Comparison of ENCODE assay signal across 10 mouse cellular contexts in the genomic region with DNA sequence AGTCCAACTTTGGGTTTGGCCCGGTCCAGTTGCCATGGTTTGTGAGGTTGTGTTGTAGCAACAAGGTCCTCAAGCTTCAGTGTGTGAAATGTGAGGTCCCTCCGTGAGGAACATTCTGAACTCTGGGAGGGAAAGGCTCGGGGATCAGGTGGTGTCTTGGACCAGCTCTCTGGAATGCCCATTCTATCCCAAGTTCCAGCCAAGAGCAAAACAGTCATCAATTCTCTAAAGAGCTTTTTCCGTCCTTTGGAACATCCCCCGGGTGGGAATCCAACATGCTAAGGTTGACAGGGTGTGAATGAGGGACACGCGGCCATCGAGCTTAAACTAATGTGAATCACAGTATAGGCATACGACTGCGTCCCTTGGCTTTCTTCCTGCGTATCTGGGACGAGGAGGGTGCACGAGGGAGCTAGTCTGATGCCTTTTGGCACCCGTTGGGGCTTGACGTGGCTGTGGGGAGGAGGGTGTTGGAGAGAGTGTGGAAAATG.
DNase-seq lines count a peak whose midpoint lies in the region.
"Had no signal": no experiment of that assay in that cellular context is flagged by ENCODE, and none has a peak within 500 bp of the region (broad histone marks: within the 10 kb centered on the region; RNA-seq: fewer than 3 reads in every experiment).

No protein-coding gene starts in this region.

- peak; percentile 25 for DNase-seq in left cerebral cortex, postnatal 4 days
- DNase-seq in left cerebral cortex, postnatal 36 days (ENCODE audit: low spot score in 2 of 2) = no peak
- DNase-seq in fibroblast of lung, adult 2 months (ENCODE audit: low read depth) = peak; percentile 96
- peak; percentile 76 to 81 for DNase-seq in heart, postnatal 10 days
- peak; percentile 29 to 66 for DNase-seq in lung, postnatal 4 days
- no peak for DNase-seq in spleen, postnatal 36 days (ENCODE audit: low spot score in 2 of 2)
- no peak for DNase-seq in left cerebral cortex, postnatal 25 days (ENCODE audit: low spot score in 2 of 2)
- no peak for DNase-seq in ovary, postnatal 10 days (ENCODE audit: low spot score)
- DNase-seq: cerebellum, postnatal 36 days; kidney, adult 18-20 months had no signal

- intact Hi-C loops in left cerebral cortex, postnatal 4 days (cut with DNase I) = no loop called here
- intact Hi-C loops in left cerebral cortex, postnatal 36 days (cut with DNase I) = no loop called here
- intact Hi-C loops in heart, postnatal 10 days (cut with DNase I) = no loop called here
- intact Hi-C loops in left cerebral cortex, postnatal 25 days (cut with DNase I) = no loop called here

Comparison
In these comparisons a context has a peak if more than half of its experiments do, and no peak if none do; other contexts are left out.
1. DNase-seq: peak in left cerebral cortex, postnatal 4 days (single experiment), fibroblast of lung, adult 2 months (single experiment), heart, postnatal 10 days (2 of 2) and lung, postnatal 4 days (2 of 2); none in left cerebral cortex, postnatal 36 days (0 of 2), spleen, postnatal 36 days (0 of 2), left cerebral cortex, postnatal 25 days (0 of 2) and ovary, postnatal 10 days (single experiment).